Comparison of ENCODE assay signal across 16 mouse cellular contexts in genomic region chr3:38082386-38082785, GRCm38 (mm10).
DNase-seq lines count a peak whose midpoint lies in the region; TF ChIP-seq lines count a peak whose summit lies in the region.
"Had no signal": no experiment of that assay in that cellular context is flagged by ENCODE, and none has a peak within 500 bp of the region (broad histone marks: within the 10 kb centered on the region; RNA-seq: fewer than 3 reads in every experiment).

No protein-coding gene starts in this region.

- H3K4me3 ChIP-seq in gastrocnemius, adult 2 months: no peak overlapping the region
- no peak overlapping the region for H3K4me3 ChIP-seq in lung, adult 2 months (replicated peaks; ENCODE audit: extremely low read depth, low read depth, low read length)
- H3K4me3 ChIP-seq in left cerebral cortex, adult 2 months: no peak overlapping the region
- H3K4me3 ChIP-seq: embryonic facial prominence, embryonic 15.5 days; kidney, embryonic 15.5 days; midbrain, embryonic 10.5 days had no signal

- 79% methylated on average over 11 of the region's 11 CpGs for WGBS in lung, adult 2 months

- no peaks in the 10 kb centered on the region for H3K4me1 ChIP-seq in lung, adult 2 months (ENCODE audit: control insufficient read depth, insufficient read depth, low read length)
- H3K4me1 ChIP-seq: embryonic facial prominence, embryonic 15.5 days; midbrain, embryonic 10.5 days had no signal

- H3K27ac ChIP-seq in gastrocnemius, adult 2 months: no peak overlapping the region
- H3K27ac ChIP-seq in left cerebral cortex, adult 2 months: no peak overlapping the region
- H3K27ac ChIP-seq: embryonic facial prominence, embryonic 15.5 days; kidney, embryonic 15.5 days; liver, embryonic 14.5 days; midbrain, embryonic 10.5 days had no signal

- no peak for TF ChIP-seq CTCF in gastrocnemius, adult 2 months (IDR thresholded peaks at IDR 0.05)
- no peak for TF ChIP-seq CTCF in lung, adult 2 months (IDR thresholded peaks at IDR 0.05; ENCODE audit: insufficient read depth, low read length)
- TF ChIP-seq CTCF in left cerebral cortex, adult 2 months (IDR thresholded peaks at IDR 0.05): no peak

- intact Hi-C loops in gastrocnemius, postnatal 14 days (cut with DNase I; ENCODE audit: low total_unique reads): no loop called here
- intact Hi-C loops in gastrocnemius, adult 2 months (cut with DNase I): no loop called here
- intact Hi-C loops in heart, postnatal 14 days (cut with DNase I): no loop called here
- intact Hi-C loops in left cerebral cortex, adult 2 months (cut with DNase I): no loop called here

- TF ChIP-seq POLR2A in lung, adult 2 months (IDR thresholded peaks at IDR 0.05; ENCODE audit: borderline replicate concordance, extremely low read depth, low read depth, low read length): no peak

- DNase-seq in gastrocnemius, postnatal 14 days: peak; percentile 9
- DNase-seq in gastrocnemius, adult 2 months: no peak
- peak; percentile 25 for DNase-seq in lung, postnatal 36 days
- no peak for DNase-seq in lung, adult 2 months
- DNase-seq in heart, postnatal 14 days: peak; percentile 21 to 59
- DNase-seq in testis, postnatal 14 days (ENCODE audit: low spot score): peak; percentile 35
- DNase-seq in kidney, adult 18-20 months: no peak
- no peak for DNase-seq in left cerebral cortex, adult 2 months (ENCODE audit: extremely low spot score in 1 of 2, low spot score in 2 of 2)
- DNase-seq: adrenal gland, postnatal 10 days; layer of hippocampus, postnatal 36 days; right cerebral cortex, postnatal 4 days; thymus, adult 18-20 months had no signal

Comparison
In these comparisons a context has a peak if more than half of its experiments do, and no peak if none do; other contexts are left out.
1. DNase-seq: peak in gastrocnemius, postnatal 14 days (single experiment), lung, postnatal 36 days (single experiment), heart, postnatal 14 days (2 of 2) and testis, postnatal 14 days (single experiment); none in gastrocnemius, adult 2 months (single experiment), lung, adult 2 months (single experiment), kidney, adult 18-20 months (single experiment) and left cerebral cortex, adult 2 months (0 of 2).